Mouse (Mus musculus) right cerebral cortex, postnatal 36 days (tissue): ENCODE measurements around the gene Prr14l.
"Not testable (repeated sequence)": the region's sequence is repeated elsewhere in the genome, so short reads cannot be mapped to it uniquely, and the experiment has no call there.

ENCODE experiments used
- DNase-seq, 2 experiments: peaks; one replicate each; pipeline ENCODE4 v3.0.0; 2022; ENCODE audit warnings: low spot score in 2 of 2, mixed read lengths in 1 of 2

Prr14l gene

DNA sequence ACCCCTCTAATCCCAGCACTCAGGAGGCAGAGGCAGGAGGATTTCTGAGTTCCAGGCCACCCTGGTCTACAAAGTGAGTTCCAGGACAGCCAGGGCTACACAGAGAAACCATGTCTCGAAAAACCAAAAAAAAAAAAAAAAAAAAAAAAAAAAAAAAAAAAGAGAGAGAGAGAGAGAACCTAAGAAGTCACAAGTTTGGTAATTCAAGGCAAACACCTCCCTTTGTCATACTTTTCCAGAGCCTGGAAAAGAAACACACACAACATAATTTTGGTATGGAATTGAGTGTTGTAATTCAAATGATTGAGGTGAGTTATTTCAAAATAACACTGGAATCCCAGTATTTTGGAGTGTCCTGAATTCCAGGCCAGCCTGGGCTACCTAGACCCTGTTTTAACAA, 67.6 kb downstream of the Prr14l start:
- not testable (repeated sequence) for DNase-seq

DNA sequence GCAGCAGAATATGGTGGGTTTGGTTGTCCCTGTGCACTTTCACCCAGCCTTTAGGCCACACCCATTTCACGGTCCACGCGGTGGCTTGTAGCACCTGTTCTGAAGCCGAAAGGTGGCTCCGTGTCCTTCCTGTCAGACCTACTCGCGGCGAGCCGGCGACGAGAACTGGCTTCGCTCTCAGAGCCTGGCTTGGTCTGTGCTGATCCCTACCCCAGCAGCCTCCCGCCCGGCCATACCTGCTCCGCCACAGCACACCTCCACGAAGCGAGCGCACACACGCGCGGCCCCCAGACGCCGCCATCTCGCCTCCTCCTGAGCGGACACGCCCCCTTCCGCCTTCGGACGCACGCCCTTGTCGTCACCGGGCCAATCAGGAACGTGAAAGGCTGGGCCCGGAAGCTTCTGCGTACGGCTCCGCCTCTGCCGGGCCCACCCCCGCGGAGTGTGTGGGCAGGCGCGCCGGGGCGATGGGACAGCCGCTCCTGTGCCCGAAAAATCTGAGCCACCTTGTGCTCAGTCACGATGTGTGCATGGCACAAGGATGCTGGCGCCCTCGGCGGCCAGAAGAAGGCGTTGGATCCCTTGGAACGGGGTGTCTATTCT, 68.6 kb downstream of the Prr14l start, which contains the start of gene Pisd:
Gene Pisd (minus strand): TSS at position 334 of the 603 bp plus-strand sequence.
- DNase-seq = peak; percentile 97

DNA sequence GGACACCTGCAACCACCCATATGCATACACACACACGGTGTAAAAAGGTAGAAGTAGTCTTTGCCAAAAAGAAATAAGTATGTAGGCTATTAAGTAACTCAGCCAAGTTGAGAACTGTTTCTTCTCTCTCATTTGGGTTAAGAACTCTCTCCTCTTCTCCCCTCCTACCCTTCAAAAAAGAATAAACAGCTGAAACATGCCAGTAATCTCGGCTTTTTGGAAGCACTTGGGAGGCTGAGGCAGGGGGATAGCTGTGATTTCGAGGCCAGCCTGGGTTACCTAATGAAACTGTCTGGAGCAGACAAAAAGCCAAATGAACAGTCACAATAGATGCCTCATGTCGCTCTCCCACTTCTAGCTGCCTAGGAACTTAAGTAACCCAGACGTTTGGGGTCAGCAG, 69.3 kb downstream of the Prr14l start:
- DNase-seq = no peak

DNA sequence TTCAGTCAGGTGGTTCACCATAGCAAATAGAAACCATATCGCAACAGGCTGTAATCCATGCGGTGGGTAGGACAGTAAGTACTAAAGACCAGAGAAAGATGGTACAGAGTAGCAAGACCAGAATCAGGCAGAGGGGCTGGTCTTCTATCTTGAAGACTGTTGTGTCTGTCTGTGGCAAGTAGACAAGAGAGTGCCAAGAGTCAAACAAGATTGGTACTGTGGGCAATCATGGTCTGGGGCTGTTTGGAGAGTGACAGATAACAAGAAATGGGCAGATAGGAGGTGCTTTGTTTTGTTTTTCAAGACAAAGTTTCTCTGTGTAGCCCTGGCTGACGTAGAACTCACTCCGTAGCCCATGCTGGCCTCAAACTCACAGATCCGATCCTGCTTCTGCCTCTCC, 72.5 kb downstream of the Prr14l start:
- DNase-seq = no peak

DNA sequence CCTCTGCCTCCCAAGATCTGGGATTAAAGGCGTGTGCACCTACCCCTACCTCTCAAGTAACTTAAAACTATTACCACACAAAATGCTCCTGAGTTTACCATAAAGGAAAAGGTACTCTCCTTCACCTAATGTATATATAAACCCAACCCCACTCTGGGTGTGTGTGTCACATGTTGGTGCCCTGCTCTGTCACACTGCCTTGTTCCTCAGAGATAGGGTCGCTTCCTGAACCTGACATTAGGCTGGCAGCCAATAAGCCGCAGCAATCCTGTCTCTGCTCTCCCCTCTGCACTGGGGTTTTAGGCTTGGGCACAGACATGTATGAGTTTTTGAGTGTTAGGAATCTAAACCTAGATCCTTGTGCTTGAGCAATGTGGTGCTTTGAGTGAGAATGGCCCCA, 75.9 kb downstream of the Prr14l start:
- no peak for DNase-seq

DNA sequence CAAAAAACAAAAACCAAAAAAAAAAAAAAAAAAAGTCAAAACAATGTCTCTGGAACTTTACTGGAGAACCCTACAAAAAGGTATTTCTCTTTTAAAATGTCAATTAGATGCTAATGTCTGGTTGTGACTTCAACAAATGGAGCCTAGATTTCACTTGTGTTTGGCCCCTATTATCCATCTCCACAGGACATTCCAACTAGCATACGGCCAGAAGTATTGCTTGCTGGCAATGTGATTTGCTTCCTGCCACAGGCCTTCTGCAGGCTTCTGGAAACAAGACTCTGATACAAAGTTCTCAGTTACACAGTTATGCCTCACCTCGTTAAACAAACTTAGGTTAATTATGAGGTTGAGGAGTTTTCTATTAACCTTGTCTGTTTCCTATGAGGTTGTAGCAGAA, 81.7 kb downstream of the Prr14l start:
- DNase-seq = no peak

DNA sequence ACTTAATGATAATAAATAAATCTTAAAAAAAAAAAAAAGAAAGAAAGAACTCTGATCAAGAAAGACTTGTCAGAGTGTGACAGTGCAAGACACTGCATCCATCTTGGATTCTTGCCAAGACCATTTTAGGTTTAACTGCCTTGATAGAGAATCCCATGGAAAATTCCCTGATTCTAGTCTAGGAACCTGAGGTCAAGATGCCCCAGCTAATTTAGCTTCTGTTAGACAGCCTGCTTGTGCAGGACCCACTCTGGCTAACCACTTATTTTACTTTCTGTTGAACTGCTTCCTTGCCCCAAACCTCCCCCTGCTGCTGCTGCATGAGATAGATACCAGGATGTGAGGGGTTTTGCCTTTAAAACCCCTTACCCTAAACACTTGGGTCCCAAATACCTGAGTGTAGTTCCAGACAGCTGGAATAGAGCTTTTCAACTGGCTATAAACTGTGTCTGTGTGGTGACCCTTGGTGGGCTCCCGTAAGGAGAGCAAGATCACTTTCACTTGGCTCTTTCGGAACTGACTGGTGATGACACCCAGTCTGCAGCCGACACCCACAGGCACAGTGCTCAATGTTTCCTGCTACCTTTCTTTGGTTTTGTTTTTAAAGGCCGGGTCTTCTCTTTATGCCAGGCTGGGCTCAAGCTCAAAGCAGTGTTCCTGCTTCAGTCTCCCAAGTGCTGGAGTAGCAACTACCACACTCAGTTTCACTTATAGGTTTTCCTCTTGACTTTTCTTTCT, 86.3 kb downstream of the Prr14l start:
- no peak for DNase-seq

DNA sequence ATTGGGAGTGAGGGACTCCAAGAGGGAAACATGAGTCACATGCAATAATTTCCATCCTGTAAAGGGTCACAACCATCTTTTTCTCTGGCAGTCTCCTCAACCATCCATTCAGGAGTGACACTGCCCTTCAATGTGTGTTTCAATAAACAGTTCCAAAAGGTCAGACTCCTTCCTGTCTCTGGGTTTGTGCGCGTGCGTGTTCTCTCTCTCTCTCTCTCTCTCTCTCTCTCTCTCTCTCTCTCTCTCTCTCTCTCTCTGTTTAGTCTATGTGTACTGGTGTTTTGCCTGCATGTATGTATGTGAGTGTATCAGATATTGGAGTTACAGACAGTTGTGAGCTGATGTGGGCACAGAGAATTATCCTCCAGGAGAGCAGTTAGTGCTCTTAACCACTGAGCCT, 87.1 kb downstream of the Prr14l start:
- no peak for DNase-seq

DNA sequence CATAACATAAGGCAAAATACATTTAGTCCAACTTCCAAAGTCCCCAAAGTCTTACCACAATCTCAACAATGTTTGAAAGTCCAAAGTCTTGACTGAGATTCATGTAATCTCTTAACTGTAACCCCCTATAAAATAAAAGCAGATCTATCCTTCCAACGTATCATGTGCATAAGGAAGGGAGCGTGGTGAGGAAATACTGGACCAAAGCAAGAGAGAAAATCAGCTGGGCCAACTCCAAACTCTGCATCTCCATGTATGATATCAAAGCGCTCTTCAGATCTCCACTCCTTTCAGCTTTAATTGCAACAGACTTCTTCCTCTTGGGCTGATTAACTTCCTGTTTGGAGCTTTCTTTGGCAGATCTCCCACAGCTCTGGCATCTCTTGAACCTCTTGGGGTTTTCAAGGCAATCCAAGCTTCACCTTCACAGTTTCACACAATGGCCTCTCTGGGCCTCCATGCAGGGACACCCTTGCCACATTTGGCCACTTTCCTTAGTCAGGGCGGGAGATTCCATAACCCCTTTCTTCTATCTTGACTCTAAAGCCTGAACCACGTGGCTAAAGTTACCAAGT, 92.4 kb downstream of the Prr14l start:
- DNase-seq = no peak

DNA sequence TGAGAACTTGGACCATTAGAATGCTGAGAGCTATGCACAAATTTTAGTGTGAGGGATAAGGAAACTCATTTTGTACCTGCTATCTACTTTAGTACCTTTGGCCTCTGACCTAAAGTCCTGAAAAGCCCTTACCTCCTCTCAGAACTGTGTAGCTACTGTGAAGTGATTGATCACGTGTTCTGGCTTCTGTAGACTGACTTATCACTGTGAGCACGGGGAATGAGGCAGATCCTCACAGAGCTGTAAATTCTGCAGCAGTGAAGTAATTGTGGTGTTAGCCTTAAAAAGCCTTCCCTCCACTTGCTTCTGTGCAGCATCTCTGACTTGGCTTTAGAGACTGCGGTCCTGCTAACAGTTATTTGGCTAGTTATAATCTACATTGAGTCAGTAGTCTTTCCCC, 93.3 kb downstream of the Prr14l start:
- no peak for DNase-seq

DNA sequence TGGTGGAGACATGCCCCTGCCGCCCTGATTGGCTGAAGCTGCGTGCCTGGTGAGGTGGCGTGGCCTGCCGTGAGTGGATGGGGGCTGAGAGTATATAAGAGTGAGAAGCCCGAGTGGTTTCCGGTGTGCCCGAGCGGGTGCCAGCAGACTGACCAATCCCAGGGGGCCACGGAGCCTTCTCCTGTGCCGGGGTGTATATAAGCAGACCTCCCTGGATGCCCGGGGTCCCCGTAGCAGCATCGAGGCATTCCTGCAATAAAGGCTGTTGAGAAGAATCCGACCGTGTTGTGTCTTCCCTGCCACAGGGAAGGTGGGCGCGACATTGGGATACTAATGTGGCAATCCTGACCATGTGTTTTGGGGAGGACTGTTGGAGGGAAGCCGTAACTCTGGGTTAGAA, 93.7 kb downstream of the Prr14l start:
- not testable (repeated sequence) for DNase-seq

DNA sequence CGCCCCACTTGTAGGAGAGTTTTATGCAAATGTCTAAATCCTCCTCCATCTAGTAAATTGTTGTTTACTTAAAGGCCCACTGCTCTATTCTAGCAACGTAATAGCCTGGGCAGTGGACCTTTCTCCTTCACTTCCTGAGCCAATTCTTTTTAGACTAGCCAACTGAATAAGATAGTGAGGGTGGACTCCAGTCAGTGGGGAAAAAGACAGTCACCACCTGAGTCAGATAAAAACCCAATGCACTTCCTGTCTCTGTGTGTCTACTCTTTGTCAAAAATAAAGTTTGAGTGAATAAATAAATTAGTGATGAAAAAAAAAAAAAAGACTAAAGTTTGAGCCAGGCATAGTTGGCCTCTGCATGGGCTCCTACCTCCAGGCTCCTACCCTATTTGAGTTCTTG, 94.4 kb downstream of the Prr14l start:
- DNase-seq = no peak

DNA sequence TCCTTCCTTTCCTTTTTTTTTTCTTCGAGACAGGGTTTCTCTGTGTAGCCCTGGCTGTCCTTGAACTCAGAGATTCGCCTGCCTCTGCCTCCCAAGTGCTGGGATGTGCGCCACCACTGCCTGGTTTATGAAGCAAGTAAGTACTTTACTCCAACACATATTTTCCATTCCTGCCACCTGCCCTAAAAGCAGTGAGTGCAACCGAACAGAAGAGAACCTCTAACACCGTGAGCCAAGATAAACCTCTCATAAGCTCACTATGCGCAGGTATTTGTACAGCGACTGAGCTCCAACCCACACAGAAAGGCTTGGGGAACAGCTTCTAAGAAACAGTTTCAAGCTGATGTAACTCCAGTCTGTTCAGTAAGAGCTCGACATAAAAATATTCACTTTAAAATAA, 97.9 kb downstream of the Prr14l start:
- DNase-seq = no peak

DNA sequence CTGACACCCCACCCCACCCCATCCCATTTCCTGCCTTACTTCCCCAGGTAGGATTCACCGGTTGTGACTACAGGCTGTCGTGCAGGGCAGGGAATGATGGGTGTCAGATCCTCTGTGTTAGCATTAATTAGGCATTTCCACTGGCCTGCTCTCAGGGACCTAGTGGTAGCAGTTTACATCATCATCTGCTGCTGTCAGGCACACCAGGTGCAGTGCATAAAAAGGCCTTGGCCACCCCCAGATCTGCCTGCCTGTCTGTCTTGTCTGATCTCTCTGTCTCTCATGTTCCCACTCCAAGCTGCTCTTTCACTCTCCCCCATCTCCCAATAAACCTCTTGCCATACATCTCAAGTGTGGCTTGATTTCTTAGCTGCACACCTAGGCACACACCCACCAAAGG, 102.3 kb downstream of the Prr14l start:
- no peak for DNase-seq

DNA sequence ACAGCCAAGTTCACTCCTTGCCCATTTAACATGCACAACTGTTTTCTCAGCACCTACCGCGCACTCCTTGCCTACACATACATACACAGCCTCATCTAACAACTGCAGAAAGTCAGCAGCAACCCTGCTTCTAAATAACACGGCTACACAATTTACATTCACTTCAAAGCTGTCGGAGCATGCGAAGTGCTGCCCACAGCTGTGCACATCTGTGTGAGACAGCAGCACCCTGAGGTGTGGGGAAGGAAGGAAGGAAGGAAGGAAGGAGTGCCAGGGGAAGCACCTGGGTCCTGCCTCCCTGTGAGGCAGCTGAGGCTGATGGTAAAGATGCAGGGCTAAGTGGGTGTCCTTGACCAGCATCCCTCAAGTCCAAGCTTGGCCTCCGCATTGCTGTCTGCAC, 105.1 kb downstream of the Prr14l start:
- DNase-seq = no peak

DNA sequence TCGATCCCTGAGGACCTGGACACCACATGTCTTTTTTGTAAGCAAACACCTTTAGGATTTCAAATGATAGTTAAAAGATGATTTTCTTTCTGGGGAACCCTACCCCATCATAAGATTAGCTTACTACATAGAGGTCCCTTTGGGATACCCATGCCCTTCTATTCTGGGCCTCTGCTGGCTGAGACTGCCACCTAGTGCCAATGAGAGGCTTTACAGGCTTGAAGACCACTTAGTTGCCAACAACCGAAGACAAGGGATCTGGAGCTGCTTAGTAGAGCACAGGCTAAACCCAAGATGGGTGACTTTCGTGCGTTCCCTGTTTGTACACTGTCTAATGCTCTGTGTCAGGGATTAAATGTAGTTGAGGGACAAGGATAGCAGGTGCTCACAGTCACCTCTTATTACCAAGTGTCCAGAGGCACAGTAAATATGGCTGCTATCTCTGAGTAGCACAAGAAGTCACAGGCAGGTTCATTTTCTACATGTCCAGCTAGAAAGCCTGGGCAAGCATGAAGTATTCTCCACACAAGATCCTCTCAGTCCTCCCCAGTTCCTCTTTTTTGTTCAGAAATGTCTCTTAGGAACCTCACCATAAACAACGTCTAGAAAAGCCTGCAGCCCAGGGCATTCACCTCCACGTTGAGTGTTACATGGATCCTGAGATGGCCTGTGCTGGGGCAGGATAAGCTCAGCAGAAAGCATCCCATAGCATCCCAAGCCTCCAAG, 106.2 kb downstream of the Prr14l start:
- DNase-seq = peak in 1 of 2 experiments; percentile 36

DNA sequence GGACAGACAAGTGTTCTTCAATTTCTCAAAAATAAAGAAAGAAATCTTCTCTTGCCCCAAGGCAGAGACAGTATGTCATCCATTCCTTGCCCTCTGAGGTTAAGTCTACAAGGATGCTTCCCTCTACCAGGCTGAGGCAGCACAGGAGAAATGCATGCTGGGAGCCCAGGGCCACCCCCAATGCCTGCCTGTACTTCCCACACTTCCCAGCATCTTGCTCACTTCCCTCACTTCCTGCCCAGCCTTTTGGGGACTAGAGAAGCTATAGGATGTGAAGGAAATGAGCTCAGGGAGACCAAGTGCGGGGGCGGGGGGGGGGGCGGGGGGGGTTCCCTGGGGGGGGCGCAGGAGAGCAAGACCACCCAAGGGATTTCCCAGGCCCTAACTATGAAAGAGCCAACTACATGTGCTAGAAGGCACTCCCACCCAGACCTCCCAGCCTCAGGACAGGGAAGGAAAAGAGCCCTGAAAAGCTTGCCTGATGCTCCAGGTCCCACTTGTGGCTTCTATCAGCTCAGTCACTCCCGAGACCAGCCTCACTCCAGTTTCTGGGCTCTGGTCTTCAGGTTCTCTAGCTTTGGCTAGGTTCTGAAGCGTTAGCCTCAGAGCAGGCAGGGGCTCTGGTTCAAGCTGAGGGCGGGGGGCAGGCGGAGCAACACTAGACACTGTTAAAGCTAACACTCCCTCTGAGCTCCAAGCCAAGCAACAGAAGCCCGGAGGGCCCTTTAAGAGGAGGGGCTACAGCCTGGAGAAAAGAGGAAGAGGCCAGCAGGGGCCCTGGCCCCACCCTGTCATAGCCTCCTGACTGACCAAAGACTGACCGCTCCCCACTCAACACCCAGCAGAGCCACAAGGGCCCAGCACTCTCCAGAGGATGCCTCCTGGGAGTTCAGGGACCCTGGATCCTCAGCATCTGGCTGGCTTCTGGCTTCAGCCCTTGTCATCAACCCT, 108.1 kb downstream of the Prr14l start:
- DNase-seq = peak; percentile 58 to 69

DNA sequence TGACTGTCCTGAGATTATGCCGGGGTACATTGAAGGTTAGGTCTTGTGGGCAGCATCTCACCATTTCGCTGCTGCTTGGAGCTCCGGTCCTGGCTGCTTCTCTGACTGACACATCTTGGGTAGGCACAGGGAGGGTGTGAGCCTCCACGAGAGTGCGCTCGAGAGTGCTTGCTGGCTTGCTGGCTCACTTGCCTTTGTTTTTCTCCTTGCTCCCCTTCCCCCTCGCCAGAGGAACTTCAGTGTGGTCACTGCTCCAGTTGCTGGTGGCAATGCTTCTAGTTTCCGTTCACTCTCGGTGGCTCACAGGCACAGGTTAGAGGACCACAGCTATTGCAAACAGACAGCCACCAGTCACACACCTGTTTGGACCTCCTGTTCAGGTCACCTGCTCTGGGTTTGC, 111.9 kb downstream of the Prr14l start:
- DNase-seq = peak; percentile 81 to 86

DNA sequence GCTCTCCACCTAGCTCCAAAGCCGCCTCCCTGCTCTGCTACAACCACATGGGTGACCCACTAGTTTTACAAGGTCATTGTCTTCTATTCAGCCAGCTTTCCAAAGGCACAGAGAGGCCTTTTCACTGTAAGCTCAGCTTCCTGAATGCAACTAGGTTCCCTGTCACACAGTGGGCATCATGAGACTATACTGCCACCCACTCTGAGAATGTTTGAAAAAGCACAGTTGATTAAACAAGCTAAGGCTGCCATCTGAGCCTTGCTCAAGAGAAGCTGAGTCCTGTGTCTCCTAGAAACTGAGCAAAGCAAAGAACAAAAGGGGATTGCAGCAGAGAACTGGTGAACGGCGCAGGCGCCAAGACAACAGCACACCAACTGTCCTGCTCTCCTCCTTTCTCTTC, 112.7 kb downstream of the Prr14l start:
- DNase-seq = peak; percentile 63 to 69

DNA sequence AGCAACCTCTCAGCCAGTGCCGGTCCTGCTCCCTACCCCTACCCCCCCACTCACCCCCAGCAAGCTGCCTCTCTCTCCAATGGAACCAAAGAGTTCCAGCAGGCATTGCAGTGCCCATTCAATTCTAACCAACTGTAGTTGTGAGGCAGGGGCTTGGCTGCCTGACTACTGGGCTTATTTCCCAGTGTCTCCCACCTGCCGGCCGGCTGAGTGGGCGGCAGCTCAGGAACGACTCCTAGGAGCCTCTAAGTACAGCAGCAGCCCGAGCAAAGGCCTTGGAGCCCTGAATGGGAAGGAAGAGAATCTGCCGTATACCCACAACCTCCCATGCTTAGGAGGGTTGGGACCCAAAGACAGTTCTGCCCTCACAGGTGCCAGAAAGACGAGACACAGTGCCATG, 113.2 kb downstream of the Prr14l start:
- peak in 1 of 2 experiments; percentile 29 for DNase-seq

DNA sequence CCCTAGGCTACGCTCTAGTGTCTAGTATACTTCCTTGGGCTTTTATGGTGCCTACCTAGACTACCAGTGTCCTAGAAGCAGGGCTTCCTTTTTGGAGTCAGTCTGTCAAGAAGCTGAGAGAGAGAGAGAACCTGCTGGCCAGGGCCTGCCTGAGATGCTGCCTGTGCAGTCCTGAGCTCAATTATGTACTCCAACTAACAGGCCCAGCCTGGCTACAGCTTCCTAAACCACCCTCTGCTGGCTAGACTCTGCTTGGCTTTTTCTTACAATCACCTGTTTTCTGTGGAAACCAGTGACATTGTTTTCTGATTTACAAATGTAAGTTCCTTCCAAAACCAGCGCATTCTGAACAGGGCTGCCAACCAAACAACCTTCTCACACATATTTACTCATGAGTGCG, 113.9 kb downstream of the Prr14l start:
- DNase-seq = no peak
